Mouse (Mus musculus): ENCODE results near the gene Tie1. TPM values are rescaled to one million over a fixed set of nuclear protein-coding genes. Genes with fewer than 3 reads are reported as not detected.

Gene Tie1
- polyA plus RNA-seq, 1 experiment = 21.7 TPM

DNA sequence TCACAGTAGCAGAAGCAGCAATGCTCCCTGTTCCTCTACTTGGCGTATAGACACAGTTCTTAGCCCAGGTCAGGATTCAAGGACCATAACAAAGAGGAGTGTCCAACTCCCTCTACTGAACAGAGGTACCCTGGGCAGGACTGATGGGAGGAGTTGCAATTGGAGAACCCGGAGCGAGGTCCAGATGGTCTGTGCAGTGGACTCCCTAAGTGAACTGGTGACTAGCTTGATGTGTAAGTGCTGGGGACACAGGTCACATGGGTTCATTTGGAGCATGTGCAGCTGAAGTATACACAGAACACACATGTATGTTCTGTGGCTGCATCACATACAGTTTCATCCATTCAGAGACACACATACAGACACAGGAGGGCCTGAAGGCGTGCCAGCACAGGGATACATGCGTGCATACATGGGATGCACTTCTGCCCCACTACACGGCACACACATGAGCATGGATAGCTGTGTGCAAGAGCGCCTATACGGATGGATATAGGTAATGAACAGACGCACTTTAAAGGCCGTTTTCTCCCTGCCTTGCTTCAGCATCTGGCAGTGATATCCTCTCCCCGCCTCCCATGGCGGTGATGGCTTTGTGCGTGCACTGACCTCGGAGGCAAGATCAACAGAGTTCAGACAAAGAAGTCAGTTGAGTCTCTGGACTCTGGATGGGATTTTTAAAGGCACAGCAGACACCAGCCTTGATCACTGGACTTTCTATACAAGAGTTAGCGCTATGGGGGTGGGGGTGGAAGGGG lies 12.9 kb downstream of the Tie1 start:
- no peak for DNase-seq (ENCODE audit: low spot score)

DNA sequence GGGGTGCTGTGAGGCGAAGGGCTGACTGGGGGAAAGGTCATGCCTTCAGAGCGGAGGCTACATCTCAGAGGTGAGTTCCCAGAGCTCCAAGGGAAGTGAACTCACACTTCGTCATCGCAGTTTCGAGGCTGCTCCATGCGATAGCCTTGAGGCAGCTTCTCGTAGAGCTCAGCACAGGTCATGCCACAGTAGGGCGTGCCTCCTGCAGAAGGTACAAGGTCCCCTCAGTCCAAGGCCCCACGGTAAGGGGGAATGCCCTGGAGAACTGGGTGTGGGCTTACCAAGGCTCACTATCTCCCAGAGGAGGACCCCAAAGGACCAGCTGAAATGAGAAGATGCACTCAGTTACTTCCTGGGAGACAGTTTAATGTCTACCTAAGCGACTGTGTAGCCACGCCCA lies 17.2 kb downstream of the Tie1 start:
- DNase-seq (ENCODE audit: low spot score) = no peak

DNA sequence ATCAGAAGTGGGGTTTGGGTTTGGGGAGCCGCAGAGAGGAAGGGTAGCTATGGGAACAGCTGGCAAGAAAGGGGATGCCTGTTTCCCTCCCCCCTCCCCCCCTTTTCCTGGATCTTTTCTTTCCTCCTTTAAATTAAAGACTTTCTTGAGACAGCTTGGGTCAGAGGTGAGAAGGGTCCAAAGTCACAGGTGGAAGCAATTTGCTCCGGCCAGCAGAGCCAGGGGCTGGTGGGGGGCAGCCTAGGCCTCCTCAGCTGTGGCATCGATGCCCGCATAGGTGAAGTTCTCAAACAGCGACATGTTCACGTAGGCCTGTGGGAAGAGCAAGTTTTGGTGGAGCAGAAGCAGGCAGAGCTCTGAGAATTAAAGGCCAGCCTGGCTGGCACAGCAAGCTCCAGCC lies 18.6 kb downstream of the Tie1 start:
- no peak for DNase-seq (ENCODE audit: low spot score)

DNA sequence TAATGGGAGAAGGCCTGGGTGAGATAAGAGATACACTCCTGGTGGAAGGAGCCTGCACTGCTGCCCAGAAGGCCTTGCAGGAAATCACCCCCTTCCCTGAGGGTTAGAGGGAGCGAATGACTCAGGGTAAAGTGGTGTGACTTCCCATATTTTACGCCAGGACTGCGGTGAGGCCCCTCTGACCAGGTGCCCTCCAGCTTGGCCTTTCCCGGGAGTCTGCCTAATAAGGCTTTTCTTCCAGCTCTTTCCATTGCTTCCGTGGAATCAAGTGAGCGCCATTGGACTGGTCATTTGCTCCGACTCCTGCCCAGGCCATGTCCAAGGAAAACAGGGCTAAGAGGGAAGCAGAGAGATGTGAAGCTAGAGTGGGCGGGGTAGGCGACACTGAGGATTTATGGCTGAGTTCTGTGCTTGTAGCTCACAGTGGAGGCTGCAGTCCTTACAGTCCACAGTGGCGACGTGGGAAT lies 24.1 kb downstream of the Tie1 start:
- DNase-seq (ENCODE audit: low spot score) = no peak

DNA sequence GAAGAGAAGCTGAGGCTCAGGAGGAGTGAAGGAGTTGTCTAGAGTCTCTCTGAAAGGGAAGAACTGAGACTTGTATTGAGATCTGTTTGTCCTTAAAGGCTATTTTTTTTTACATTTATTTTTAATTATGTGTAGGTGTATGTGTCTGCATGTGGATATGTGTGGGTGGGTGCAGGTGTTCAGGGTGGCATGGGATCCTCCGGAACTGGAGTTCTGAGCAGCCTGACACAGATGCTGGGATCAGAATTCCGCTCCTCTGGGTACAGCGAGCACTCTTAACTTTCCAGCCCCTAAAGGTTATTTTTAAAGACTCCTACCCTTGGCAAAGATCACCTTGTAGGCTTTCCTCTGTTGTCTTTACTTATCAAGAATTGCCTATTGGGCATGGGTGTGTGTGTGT lies 24.9 kb downstream of the Tie1 start:
- no peak for DNase-seq (ENCODE audit: low spot score)

DNA sequence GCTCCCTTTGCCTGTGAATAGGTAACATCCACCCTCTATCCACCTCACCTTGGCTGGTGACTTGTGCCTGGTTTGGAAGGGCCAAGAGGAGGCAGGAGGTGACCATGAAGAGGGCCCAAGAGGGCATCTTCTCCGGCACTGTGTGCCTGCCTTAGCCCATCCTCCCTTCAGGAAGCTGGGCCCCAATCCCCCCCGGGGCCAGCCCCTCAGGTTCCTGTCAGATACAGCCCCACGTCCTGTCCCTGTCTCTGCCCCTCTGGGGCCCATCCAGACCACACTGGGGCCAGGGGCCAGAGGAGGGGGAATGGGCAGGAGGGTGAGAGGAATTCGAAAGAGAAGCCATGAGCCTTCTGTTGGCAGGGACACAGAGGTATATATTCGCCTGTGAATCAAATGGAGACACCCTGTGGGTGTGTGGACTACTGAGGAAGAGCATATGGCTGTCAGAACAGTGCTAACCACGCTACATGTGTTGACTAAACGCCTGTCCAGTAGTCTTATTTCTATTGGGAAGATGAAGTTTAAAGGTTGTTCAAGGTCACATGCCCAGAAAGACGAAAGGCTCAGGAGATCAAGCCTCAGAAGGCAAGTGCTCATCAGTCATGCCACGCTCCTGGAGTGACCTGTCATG lies 32.4 kb downstream of the Tie1 start, which contains the start of gene Mpl:
Gene Mpl (minus strand): TSS at position 169 of the 631 bp plus-strand sequence.
- DNase-seq (ENCODE audit: low spot score) = no peak

DNA sequence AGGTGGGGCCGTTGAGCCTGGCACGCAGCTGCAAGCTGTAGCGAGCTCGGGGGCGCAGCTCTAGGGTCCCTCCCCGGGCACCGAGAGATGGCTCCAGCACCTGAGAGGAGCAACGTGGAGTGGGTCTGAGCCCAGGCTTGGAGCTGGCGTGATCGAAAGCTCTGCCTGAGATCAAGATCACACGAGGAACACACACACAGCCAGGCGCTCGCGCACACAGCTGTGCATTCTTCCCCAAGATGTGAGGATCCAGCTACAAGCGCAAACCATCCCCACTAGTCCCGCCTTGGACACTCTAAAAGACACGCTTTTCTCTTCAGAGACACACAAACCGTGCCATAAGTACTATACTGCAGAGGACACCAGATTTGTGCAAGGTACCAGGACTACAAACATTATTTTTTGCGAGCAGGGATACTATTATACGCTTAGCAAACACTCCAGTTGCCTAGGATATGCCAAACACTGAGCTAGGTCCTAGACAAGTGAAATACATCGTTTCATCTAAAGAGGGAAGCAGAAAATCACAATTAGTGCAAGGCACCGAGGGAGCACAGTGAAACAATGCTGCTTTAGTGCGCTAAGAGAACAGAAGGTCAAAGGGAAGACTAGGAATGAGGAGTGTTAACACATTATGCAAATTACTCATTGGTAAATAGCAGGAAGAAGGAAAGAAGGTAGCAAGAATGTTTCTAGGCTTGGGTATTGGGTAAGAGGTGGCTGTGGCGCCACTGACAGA lies 43.3 kb downstream of the Tie1 start:
- DNase-seq (ENCODE audit: low spot score) = no peak

DNA sequence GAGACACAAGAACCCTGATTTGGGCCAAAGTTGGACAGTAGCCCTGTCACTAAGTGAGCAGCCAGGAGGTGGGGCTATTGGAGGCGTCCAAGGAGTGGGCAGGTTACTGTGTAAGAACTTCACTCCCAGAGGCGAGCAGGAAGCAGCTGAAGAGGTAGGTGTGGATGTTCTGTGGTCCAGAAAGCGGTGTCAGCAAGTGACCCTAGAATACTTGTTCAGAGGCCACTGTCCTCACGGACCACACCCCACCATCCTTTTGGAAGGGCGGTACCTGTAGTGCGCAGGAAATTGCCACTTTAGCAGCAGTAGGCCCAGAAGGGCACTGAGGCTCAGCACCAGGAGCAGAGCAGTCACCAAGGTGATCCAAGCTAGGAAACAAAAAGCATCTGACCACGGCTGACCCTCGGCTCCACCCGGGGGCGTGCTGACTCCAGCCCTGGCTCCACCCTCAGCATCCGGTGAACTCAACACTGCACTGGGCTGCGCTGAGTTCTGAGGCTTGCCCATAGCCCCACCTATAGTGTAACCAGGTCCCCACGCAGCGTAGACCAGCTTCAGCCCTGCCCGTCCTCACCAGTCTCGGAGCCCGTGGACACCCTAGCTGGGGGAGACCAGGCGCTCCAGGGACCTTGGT lies 44.0 kb downstream of the Tie1 start:
- peak; percentile 33 for DNase-seq (ENCODE audit: low spot score)

DNA sequence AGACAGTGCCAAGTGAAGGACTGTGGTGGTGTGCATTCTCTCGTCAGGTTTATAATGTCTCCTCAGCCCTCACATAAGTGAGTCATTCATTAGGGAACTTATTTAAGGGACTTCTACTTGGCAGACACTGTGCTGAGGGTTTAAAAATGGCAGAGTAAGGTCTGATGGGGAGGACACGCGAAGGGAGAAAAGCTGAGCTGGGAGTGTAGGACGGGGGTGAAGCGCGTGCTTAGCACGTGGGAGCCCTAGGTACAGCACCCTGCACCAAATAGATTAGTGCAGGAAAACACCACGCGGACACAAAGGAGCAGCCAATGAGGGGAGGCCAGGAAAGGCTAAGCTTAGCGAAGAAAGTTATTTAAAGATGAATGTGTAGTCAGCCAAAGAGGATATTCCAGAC lies 44.8 kb downstream of the Tie1 start:
- DNase-seq (ENCODE audit: low spot score) = no peak

DNA sequence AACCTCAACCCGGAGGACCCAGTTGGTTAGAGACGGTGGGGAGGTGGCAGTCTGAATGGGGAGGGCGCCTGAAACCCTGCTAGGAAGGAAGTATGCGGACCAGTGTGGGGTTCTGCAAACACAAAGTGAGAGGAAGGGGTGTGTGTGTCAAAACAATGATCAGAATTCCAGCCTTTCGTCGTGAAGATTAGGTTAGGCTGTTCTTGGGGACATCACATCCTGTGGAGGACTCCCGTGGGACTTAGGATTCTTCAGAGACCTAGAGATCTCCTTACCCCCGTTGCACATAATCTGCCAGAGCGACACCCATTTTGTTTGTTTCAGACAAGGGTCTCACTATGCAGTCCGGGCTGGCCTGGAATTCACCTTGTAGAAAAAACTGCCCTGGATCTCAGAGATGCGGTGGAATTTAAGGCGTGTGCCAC lies 52.0 kb downstream of the Tie1 start:
- no peak for DNase-seq (ENCODE audit: low spot score)

DNA sequence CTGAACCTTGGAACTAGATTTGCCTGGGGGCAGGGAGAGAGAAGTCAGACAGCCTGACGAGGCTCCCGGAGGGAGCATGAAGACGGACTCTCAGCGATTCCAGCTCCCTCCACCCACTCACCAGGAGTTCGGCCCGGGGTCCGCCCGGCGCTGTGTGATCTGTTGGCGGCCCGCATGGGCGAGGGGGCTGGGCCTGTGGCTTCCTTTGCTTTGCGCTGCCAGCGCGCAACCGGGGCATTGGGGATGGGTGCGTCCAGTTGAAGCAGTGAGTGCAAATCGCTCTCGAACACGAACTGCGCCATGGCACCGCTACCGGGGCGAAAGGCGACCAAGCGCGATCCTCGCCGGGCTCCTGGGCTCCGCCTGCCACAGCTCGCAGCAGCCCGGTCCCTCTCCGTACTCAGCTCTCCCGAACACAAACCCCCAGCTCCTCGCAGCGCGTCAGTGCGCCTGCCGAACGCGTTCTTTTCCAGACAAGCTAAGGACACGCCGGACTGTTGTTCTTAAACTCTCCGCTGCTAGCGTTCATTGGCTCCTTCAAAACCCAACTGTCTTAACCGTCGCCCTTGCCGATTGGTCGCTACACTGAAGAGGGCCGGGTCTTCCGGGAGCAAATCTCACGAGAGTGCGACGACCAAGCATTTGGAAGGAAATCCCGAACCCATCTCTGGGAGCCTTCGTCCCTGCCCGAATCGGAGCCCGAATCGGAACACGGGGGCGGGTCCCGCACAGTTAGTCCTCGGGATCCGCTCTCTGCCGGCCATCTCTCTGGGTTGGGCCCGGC lies 52.8 kb downstream of the Tie1 start, which contains the start of gene Cdc20:
Gene Cdc20 (minus strand): TSS at position 533 of the 784 bp plus-strand sequence.
- DNase-seq (ENCODE audit: low spot score) = peak; percentile 71

DNA sequence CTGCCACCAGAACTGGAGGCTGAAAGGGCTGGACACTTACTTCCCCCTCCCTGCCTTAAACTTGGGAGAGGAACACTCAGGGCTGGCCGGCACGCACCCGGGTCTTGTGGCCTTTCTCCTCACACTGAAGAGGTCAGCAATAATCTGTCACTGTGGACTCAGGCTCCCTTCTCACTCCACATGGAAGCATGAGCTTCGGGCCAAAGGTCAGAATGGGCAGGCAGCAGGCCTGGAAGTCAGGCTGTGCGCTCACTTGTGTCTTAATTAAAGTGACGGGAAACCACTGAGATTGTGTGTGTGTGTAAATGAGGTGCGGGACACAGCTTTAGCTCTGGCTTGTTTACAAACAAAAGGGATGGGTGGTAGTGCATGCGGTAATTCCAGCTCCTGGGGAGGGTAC lies 57.5 kb downstream of the Tie1 start:
- DNase-seq (ENCODE audit: low spot score) = no peak

DNA sequence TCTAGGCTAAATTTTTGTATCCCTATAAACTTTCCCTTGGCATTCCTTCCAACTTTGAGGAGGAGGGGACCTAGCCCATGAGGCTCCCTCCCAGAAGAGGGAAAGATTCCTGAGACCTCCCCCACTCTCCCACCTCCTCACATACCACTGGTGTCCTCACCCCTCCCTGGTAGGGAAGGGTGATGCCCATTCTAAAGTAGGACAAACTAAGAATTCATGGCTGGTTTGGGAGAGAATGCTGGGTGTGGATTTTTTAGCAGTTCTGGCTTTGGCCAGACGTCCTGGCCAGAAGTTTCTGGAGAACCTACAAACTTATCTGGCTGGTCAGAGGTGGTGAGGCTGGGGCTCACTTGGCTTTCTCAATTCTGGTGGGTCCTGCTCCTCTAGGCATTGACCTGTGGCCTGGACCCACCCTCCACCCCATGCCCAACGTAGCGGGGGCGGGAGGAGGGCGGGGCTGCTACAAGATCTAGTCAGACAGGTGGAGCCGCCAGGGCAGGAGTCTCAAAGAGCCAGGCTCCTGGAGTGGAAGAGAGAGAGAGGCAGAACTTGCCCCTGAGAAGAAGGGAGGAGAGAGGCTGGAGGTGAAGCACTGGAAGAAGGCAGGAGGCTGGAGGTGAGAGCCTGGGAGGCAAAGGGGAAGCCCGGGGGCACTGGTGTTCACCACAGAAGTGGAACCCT lies 60.5 kb downstream of the Tie1 start:
- peak; percentile 51 for DNase-seq (ENCODE audit: low spot score)

DNA sequence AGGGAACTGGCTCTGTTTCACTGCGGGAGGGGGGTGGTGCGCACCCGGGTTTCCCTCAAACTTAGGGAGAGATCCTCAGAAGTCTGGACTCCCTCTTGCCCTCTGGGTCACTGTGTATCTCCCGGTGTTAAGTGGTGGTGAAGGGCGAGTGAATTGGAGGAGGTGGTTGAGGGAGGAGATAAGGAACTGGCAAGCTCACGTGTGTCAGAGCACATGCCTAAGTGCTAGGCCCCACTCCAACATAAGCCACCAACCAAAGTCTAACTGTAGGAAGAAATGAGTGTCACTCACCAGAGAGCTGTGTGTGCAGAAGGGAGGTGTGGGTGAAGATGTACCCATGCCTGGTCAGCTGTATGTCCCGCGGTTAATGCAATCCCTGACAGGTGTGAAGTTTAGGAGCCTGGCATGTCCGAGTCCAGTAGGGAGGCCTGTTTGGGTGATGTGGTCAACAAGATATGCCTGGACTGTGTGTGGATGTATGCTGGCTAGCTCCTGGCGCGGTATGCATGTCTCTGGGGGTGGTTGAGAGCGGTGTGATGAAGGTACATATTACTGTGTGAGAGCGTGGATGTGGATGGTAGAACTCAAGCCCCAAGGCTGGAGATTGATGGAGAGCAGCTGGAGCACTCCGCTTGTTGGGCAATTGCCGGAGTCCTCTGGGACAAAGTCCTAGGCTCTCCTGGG lies 61.2 kb downstream of the Tie1 start:
- no peak for DNase-seq (ENCODE audit: low spot score)

DNA sequence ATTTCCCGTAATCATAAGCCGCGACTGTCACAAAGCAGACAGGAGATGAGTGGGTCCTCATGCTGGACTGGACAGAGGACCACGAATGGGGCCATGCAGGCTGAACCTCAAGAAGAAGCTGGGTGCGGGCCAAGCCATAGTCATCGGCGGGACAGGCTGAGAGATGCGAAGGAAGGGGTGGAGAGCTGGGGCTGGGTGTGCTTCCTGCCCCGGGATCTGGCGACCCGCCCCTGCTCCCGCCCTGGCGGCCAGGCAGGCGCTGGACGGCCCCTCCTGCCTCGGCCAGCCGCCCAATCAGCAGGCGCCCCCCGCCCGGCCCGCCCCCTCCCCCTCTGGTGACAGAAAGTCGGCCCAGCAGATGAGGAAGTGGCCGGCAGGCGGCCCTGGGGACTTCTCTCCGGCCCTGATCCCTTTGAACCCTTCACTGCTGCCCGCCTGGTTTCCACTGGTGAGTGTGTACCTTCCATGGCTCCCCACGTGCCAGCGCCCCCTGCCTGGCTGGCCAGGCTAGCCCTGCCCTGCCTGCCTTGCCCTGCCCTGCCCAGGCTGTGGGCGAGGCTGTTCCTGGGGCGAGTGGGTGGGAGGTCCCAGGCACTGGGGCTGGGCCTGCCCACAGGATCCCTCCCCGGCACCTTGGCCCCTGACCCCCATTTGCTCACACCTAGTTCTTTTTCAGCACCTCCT lies 62.0 kb downstream of the Tie1 start, which contains the start of gene Elovl1:
Gene Elovl1 (plus strand): TSS at position 326 of the 684 bp plus-strand sequence.
- DNase-seq (ENCODE audit: low spot score) = peak; percentile 84

DNA sequence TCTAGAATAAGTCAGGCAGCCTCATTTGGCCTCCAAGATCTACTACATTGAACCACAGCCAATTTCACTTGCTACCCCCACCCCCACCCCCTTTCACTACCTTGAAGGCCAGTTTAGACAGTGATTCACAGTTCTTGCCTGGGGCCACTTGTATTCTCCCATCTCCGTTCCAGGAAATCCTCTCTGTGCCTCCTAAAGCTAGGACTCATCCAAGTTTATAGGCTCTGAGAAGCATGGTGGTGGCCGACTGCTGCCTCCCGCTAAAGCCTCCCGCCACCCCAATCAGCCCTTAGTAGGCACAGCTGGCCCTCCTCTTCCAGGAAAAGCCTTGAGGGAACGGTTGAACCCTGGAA lies 62.5 kb downstream of the Tie1 start:
- no peak for DNase-seq (ENCODE audit: low spot score)

DNA sequence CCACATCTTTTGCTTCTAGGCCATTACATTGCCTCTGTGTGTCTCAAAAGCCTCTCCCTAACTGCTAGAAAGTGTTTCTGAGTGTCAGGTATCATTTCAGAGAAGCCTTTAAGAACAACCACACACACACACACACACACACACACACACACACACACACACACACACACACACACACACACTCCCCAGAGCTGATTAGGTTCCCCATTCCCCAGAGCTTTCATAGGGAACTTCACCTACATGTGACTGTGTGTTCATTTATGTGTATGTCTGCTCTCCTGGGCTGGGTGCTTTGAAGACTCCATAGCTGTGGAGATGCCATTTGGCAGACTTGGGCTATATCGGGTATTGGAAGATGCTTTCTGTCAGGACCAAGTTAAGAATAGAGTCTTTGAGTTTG lies 64.5 kb downstream of the Tie1 start:
- no peak for DNase-seq (ENCODE audit: low spot score)

DNA sequence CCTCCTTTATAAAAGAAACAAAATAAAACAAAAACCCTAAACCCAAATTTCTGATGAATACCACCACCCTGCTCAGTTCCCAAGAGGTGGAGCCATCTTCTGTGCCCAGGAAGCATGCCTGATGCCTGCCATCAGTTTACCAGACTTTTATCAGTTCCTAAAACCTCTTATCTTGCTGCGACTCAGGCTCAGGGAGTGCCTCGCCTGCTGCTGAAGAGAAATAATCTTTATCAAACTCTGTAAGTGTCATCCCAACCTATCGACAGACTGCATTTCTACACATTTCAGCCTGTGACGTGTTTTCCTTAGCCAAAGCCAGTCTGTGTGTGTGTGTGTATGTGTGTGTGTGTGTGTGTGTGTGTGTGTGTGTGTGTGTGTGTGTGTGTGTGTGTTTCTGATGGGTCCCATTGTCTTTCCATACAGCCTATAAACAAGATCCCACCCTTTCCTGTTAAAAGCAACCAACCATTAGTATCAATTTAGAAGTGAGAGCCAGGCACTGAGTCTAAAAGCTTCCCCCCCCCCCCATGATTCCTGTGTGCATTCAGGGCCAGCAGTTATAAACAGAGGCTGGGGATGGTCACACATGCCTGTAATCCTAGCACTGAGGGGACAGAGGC lies 65.2 kb downstream of the Tie1 start:
- no peak for DNase-seq (ENCODE audit: low spot score)

DNA sequence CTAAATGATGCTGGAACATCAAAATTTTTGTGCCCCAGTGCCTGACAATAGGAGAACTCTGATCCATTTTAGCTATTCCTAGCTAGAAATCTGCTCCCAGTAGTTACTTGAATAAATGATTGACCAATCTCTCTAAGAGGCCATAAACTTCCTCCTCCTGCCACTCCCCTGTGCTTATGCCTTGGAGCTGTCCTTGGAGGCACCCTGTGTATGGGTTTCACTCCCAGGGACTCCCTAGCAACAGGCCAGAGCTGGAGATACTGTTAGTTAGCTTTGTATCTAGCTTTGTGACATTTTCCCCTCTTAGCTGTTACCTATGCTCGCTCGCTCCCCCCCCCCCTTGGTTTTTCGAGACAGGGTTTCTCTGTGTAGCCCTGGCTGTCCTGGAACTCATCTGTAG lies 68.5 kb downstream of the Tie1 start:
- no peak for DNase-seq (ENCODE audit: low spot score)
